Mouse (Mus musculus) liver, adult 2 months (tissue): ENCODE measurements at regions not wholly inside any gene's neighbourhood (a gene's known extent, or its start where the extent isn't known, plus 50 kb on each side); places are given as distances from the start of the nearest gene placed in this dataset.

Experiments
- CTCF ChIP-seq: fragments of 200-500 bp; IDR thresholded peaks from 2 replicates; pipeline ENCODE4 v1.5.1; 2011; ENCODE audit warnings: low read depth, low read length, control low read depth
- POLR2A ChIP-seq: fragments of 200-500 bp; IDR thresholded peaks from 2 replicates; pipeline ENCODE4 v1.6.1; 2011; ENCODE audit warnings: low read length, control low read depth; ENCODE audit not compliant: insufficient read depth; ENCODE audit errors: extremely low read depth

GRCm38 (mm10) chr5:29131762-29132161 lies 64.0 kb upstream of the Rnf32 start:
- TF ChIP-seq POLR2A, result no peak
- no peak for TF ChIP-seq CTCF
